Mouse (Mus musculus): Measurements from ENCODE around the gene Wnk1.
"Not testable (repeated sequence)": the region's sequence is repeated elsewhere in the genome, so short reads cannot be mapped to it uniquely, and the experiment has no call there.

Gene Wnk1

GRCm38 (mm10) chr6:120038366-120039255, at the start of gene Wnk1:
Gene Wnk1, minus strand, starts transcription at chr6:120038672.
- DNase-seq (ENCODE audit: low spot score in 2 of 2) = peak; percentile 98

GRCm38 (mm10) chr6:120087041-120087440, 48.6 kb upstream of the Wnk1 start:
- DNase-seq (ENCODE audit: low spot score in 2 of 2) = not testable (repeated sequence)

DNA sequence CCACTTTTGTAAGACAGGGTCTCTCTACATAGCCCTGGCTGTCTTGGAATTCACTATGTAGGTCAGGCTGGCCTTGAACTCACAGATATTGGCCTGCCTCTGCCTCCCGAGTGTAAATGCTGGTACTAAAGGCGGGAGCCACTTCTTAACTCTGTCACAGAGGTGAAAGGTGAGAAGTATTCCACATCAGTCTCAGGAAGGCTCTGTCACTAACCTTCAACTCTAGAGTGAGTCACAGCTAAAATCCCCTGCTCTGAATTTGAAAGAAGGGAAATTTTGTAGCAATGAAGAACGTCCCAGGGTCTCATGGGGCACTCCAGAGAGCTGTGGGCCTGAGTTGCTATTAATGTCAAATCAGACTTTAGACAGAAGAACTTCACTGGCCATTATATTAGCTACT, 47.4 kb upstream of the Wnk1 start:
- DNase-seq (ENCODE audit: low spot score in 2 of 2) = no peak

DNA sequence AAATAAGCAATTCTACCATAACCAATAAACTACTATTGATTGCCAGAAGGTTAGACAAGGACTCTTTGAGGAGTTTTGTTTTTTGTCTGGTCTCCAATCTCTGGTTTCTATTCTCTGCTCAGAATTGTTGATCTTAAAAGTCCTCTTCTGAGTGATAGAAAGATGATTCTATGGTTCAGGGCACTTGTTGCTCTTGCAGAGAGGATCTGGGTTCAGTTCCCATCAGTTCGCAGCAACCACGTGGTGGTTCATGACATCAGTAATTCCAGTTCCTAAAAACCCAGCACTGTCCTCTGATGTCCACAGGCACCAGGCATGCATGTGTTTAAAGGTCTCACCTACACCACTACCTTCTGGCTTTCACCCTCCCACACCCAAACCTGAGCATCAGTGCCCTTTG, 46.5 kb upstream of the Wnk1 start:
- no peak for DNase-seq (ENCODE audit: low spot score in 2 of 2)

DNA sequence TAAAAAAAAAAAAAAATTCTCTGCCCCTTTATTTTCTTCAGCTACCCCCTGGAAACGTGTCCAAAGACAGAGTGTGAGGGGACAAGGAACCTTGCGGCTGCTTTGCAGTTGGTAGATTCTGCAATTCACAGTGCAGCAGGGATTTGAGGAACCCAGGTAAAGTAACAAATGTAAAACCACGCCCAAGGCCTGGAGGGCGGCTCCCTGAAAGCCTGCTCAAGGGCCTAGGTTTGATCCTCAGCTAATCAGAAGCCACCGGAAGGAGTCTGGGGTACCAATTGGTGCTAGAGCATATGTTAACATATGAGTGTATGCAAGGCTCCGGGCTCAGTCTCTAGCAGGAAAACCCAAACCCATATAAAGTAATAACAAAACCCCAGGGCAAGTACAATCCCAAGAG, 45.0 kb upstream of the Wnk1 start:
- DNase-seq (ENCODE audit: low spot score in 2 of 2) = no peak

DNA sequence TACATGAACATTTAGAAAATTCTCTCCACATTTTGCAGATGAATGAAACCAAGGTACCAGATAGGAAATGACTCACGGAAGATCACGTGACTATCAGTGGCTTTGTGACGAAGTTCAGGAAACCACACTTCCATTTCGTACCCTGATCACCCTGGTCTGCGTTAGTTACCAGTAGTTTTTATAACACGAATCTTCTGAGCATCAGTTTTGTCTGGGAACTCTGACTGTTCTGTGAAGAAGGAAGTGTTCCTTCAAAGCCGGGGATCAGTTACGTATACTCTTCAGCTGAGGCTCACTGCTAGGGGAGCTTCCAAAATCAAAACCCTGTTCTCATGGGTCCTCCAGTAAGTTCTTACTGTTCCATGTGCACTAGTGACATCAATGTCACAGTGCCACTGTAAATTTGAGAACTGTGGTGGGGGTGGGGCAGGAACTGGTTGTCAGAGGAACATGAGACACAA, 44.5 kb upstream of the Wnk1 start:
- no peak for DNase-seq (ENCODE audit: low spot score in 2 of 2)

DNA sequence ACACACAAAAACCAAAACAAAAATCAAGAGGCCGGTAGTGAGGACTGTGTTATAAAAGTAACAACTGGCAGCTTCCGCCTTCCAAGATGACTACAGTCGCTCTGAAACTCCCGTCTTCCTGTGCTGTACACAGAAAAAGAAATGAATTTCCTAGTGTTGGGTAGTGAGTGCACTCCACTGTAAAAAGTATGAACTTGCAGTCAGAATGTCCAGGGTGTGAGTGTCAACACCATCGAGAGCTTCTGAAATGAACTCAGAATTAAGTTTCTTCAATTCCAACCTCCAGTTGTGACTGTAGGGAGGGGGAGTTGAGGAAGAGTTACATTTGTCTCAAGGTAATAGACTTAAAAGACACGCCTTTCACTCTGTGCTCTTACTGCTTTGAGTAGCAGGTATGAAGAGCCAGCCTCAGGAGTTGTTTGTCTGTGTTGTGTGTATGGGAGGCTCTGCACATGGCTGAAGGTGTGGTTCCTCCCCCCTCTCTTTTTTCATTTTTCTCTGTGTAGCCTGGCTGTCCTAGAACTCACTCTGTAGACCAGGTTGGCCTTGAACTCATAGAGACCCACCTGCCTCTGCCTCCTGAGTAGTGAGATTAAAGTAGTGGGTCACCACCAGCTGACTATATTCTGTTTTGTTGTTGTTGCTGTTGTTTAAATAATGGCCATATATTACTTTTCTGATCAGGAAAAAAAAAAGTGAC, 43.9 kb upstream of the Wnk1 start:
- DNase-seq (ENCODE audit: low spot score in 2 of 2) = no peak

DNA sequence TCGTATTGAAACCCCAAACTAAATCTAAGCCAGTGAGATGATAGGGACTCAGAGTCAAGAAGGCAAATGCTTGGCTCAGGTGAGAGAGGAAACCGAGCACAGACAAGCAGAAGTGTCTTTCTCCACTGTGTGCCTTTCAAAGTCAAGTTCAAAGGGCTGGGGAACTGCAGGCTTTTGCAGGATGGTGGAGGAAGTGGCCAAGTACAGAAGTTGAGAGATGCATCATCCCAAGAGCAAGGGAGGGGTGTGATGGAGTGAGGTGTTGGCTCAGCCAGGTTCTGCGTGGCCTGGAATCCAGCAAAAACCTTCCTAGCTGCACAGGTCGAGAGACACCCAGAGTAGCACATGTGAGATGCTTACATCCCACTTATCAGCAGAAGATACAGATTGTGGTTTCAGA, 43.0 kb upstream of the Wnk1 start:
- DNase-seq (ENCODE audit: low spot score in 2 of 2) = no peak

DNA sequence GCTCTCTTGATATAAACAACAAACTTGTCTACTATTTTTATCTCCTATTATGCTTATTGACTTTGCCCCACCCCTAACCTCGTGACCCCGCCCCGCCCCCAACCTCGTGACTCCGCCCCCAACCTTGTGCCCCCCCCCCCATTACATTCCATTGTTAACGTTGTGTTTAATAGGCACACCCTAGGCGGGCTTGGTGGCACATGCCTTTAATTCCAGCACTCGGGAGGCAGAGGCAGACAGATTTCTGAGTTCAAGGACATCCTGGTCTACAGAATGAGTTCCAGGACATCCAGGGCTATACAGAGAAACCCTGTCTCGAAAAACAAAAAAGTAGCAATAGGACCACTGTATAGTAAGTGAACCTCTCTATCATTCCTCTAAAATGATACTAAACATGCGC, 41.1 kb upstream of the Wnk1 start:
- DNase-seq (ENCODE audit: low spot score in 2 of 2) = no peak

DNA sequence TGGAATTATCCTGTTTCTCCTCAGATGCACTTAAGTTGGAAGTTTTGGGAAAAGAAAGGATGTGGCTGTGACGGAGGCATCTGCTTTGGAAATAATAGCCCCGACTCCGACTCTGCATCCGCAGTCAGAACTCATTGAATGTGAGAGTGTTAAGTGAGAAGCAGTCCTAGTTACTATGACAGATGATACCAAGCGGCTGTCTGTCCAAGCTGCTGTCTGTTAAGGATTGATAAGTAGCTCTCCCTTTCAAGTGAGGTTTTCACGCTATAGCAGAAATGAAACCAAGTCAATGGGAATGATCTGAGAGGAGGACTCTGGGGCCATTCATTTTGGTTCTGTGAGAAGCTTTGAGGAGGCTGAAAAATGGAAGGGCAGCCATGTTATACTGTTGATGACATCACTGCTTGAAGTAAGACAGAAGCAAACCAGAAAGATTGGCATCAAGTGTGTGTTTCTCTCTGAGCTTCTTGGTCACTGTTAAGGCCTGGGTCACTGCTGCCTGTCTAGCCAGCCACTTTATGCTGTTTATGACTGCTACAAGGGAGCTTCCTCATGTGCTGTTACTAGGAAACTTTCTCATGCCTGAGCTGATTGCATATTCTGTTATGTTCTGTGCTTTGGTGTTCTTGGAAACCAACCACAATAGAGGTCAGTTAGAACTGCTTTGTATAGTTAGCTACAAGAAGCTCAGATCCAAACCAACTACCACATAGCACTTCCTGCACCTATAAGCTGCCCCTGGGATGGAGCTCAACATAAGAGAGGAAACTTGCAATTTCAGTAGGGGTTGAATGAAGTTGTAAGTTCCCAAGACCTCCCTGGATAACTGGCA, 38.4 kb upstream of the Wnk1 start:
- DNase-seq (ENCODE audit: low spot score in 2 of 2) = no peak

- no peak for DNase-seq (ENCODE audit: low spot score in 2 of 2)
These were observed 34.2 kb upstream of the Wnk1 start for GRCm38 (mm10) chr6:120072630-120073029.

DNA sequence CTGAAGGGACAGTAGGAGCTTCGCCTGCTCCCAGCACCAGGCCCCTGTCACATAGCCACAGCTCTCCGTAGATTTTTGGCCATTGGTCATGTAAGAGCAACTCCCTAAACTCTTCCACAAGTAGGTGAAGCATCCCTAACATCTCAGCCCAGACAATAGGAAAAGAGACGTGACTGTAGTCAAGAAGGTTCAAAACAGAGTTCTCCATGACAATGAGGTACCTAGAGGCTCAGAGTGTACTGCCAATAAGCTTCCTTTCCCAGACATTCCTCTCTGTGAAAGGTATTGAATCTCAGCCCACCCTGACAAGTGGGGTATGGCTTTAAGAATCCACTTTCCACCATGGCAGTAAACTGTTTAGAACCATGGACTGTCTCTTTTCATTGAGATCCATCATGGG, 31.1 kb upstream of the Wnk1 start:
- no peak for DNase-seq (ENCODE audit: low spot score in 2 of 2)

DNA sequence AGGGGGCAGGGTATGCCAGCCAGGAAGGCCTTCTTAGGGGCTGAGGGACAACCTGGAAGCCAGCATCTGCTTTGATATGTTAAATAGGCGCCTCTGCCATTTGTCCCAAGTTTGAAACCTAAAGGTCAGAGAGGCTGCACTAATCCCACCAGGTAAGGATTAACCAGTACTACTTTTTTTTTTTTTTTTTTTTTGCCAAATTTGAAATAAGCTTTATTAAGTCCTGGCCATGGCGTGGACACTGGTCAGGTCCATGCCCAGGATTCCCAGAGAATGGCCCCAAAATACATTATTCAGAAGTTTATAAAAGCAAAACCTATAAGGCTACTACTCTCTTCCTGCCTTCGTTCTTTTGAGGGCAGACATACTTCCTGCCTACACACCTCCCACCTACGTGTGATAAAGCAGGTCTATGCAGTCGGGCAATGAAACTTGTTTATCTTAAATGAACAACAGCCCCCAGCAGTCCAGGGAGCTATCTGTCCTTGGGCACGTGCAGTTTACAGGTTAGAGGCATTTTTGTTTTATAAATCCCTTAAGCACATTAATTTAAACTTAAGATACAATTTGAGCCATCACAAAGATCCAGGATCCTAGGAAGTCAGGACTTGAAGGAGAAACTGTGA, 27.2 kb upstream of the Wnk1 start:
- DNase-seq (ENCODE audit: low spot score in 2 of 2) = no peak

- no peak for DNase-seq (ENCODE audit: low spot score in 2 of 2)
These were observed 26.2 kb upstream of the Wnk1 start for GRCm38 (mm10) chr6:120064627-120065026.

GRCm38 (mm10) chr6:120062934-120063333, 24.5 kb upstream of the Wnk1 start:
- DNase-seq (ENCODE audit: low spot score in 2 of 2) = no peak

GRCm38 (mm10) chr6:120055666-120056540, 17.4 kb upstream of the Wnk1 start:
- DNase-seq (ENCODE audit: low spot score in 2 of 2) = peak; percentile 33 to 72

GRCm38 (mm10) chr6:120054412-120054811, 15.9 kb upstream of the Wnk1 start:
- DNase-seq (ENCODE audit: low spot score in 2 of 2) = no peak

DNA sequence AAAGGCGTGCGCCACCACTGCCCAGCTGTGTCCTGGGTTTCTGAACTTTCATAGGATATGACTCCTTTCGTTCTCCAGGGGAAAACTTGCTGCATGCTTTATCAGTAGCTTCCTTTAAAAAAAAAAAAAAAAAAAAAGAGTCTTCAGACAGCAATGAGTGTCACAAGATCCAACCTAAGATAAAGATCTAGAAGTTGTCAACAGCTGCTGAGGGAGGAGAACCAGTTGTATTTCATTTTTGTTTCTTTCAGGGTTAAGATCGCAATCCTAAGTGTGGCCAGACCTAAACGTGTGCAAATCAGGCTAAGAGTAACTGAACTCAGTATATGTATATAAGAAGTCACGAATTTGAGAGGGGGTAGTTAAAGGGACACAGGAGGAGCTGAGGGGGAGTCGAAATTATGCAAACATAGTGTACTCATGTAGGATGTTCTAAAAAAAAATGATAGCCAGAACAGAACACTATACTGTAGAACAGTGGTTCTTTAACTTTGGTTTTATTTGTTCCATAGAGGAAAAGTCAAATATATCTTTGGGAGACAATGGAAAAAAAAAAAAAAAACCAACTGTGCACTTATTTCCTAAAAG, 9.3 kb upstream of the Wnk1 start:
- DNase-seq (ENCODE audit: low spot score in 2 of 2) = no peak

DNA sequence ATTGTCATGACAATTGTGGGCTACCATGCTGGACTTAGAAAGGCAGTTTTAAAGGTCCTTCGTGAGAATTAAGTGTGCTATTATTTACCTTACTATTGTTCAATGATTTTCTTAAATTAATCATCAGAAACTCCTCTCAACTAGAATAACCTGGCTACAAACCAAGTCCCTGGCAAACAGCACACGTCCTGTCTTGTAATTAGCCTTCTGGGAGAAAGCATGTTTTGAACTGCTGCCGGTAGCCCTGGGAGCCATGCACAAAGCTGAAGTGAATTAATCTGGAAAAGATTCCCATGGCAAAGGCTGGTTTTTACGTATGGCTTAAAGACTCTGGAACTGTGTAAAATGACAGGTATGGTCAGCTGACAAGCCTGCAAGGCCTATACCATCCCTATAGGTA, 6.9 kb upstream of the Wnk1 start:
- DNase-seq (ENCODE audit: low spot score in 2 of 2) = no peak

- DNase-seq (ENCODE audit: low spot score in 2 of 2) = no peak
These were observed 4.3 kb upstream of the Wnk1 start for GRCm38 (mm10) chr6:120042632-120043220.
